Mouse (Mus musculus) urinary bladder, postnatal 25 days (tissue): ENCODE data around the gene Flt1.

Experiments
- DNase-seq: peaks from one replicate; pipeline ENCODE4 v3.0.0; 2022; ENCODE audit warnings: low spot score

The Flt1 gene

GRCm38 (mm10) chr5:147549016-147549755 is 176.6 kb downstream of the Flt1 start:
- DNase-seq: no peak

- DNase-seq: no peak
Measured at GRCm38 (mm10) chr5:147545731-147546241, 180.0 kb downstream of the Flt1 start.

DNA sequence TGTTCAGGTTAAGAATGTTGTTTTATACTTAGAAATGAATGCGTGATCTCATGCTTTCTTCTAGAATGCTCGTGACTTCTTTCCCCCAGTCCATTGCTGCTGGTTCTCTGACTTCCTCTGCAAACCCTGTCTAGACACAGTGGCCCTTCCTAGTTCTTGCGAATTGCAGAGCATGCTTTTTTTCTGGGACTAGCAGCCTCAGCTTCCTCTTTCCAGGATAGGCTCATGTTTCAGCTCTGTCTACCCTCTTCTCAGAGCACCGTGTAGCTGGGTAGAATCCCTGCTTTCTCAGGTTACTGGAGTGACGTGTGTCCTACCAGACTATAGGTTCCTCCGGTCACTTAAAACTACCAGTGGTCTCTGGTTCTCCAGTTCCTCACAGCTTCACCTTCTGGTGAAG is 183.5 kb downstream of the Flt1 start:
- DNase-seq: no peak

- DNase-seq: no peak
Measured at GRCm38 (mm10) chr5:147539815-147540214, 186.0 kb downstream of the Flt1 start.

DNA sequence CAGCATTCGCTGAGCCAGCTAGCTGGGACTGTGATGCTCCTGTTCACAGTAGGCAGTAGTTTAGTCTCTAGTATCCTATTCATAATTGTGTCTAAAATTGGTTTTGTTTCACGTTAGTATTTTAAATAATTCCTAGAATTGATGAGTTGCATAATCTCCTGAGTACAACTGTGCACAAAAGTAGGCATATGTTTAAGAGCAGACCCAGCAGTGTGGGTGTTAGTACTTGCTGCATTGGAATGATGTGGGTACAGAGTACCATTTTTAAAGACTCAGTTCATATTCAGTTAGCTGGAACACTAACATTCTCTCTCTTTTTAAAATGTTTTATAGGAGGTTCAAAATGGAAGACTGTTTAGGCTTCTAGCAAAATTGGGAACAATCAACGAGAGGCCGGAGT is 186.4 kb downstream of the Flt1 start:
- DNase-seq: no peak

DNA sequence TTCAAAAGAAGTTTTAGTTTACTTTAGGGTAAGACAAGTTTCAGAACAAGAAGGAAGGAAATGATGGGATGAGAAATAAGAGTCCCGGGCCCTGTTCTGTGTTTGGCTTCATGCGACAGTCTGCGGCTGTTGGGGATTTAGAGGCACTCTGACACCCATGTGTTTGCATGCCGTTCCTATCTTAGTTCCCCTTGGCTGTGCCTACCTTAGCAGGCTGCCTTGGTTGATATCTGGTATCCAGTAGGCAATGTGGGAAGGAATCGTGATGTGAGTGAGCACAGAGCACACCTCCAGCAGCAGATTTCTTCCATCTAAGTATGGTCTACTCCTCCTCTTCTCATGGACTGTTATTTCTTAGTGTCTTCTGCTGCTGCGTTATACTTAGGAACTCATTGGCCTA is 193.8 kb downstream of the Flt1 start:
- no peak for DNase-seq

GRCm38 (mm10) chr5:147527788-147528187 is 198.0 kb downstream of the Flt1 start:
- DNase-seq: no peak

DNA sequence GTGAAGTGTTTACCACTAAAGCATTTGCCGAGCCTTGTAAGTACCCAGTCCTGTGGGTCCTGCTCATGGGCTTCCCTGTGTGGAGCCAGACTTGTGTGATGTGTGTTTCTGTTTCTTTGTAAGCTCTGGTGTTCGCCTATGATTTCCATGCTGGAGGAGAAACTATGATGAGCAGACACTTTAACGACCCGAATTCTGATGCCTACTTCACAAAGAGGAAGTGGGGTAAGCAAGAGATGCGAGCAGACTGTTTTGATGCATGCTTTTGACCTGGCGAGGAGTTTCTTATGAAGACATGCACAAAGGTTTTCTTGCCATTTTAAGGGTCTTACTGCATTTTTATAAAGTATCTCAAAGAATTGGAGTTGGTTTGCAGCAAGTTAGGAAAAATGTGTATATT is 198.8 kb downstream of the Flt1 start:
- DNase-seq: no peak
